ENCODE assay signal across 32 mouse cellular contexts in the genomic region with DNA sequence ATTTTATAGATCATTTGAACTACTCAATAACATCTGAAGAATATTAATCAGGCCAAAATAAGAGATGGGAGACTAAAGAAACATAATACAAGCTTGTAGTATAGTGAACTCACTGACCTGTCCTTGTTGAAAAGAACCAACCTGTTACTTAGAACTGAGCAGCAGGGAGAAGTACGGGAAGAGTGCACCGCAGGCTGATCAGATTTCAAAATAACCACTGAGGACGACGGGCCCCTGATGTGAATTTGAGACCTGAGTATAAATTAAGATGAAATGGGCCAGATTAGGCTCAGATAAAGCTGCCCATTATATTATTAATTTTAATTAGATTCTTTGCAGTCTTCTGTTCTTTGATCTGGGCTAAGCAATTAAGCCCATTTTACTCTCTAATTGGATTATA.
"Had no signal": no experiment of that assay in that cellular context is flagged by ENCODE, and none has a peak within 500 bp of the region (broad histone marks: within the 10 kb centered on the region; RNA-seq: fewer than 3 reads in every experiment).

No protein-coding gene starts in this region.

- H3K36me3 ChIP-seq: heart, embryonic 13.5 days; heart, embryonic 15.5 days; hindbrain, embryonic 10.5 days; hindbrain, embryonic 12.5 days; hindbrain, embryonic 13.5 days; hindbrain, embryonic 15.5 days; intestine, embryonic 15.5 days; kidney, embryonic 15.5 days had no signal

- ATAC-seq: hindbrain, embryonic 16.5 days; hindbrain, postnatal 0 days; inflammation-experienced regulatory T-cells, adult 6 months; intestine, embryonic 15.5 days; intestine, postnatal 0 days had no signal

- H3K27ac ChIP-seq: heart, embryonic 13.5 days; heart, embryonic 15.5 days; hindbrain, embryonic 10.5 days; hindbrain, embryonic 12.5 days; hindbrain, embryonic 13.5 days; hindbrain, embryonic 14.5 days; hindbrain, embryonic 15.5 days; hindbrain, postnatal 0 days; intestine, embryonic 15.5 days; kidney, embryonic 15.5 days; kidney, postnatal 0 days; layer of hippocampus, adult 2 months; left cerebral cortex, adult 2 months had no signal

- H3K4me3 ChIP-seq: heart, embryonic 13.5 days; heart, embryonic 15.5 days; hindbrain, embryonic 10.5 days; hindbrain, embryonic 12.5 days; hindbrain, embryonic 13.5 days; hindbrain, embryonic 15.5 days; intestine, embryonic 15.5 days; kidney, embryonic 15.5 days; layer of hippocampus, adult 2 months; left cerebral cortex, adult 2 months had no signal

- H3K9me3 ChIP-seq: heart, embryonic 13.5 days; heart, embryonic 15.5 days; hindbrain, embryonic 10.5 days; hindbrain, embryonic 12.5 days; hindbrain, embryonic 13.5 days; hindbrain, embryonic 15.5 days; intestine, embryonic 15.5 days; kidney, embryonic 15.5 days had no signal

- H3K4me1 ChIP-seq: heart, embryonic 13.5 days; heart, embryonic 15.5 days; hindbrain, embryonic 10.5 days; hindbrain, embryonic 12.5 days; hindbrain, embryonic 13.5 days; hindbrain, embryonic 15.5 days; intestine, embryonic 15.5 days; kidney, embryonic 15.5 days had no signal

- H3K4me2 ChIP-seq: heart, embryonic 13.5 days; heart, embryonic 15.5 days; hindbrain, embryonic 12.5 days; hindbrain, embryonic 13.5 days; hindbrain, embryonic 14.5 days; hindbrain, embryonic 15.5 days; intestine, embryonic 15.5 days; kidney, embryonic 15.5 days had no signal

- H3K9ac ChIP-seq: heart, embryonic 13.5 days; heart, embryonic 15.5 days; hindbrain, embryonic 12.5 days; hindbrain, embryonic 13.5 days; hindbrain, embryonic 14.5 days; hindbrain, embryonic 15.5 days; intestine, embryonic 15.5 days; kidney, embryonic 15.5 days had no signal

- DNase-seq: heart, postnatal 10 days; heart, postnatal 14 days; heart, postnatal 36 days; heart, postnatal 4 days; kidney, adult 11 months; kidney, adult 18-20 months; kidney, adult 2 months; kidney, adult 8-10 months; kidney, adult 9 months; kidney, postnatal 10 days; kidney, postnatal 14 days; kidney, postnatal 25 days; kidney, postnatal 36 days; kidney, postnatal 4 days; layer of hippocampus, adult 9-11 months; layer of hippocampus, postnatal 36 days had no signal

- H3K27me3 ChIP-seq: heart, embryonic 13.5 days; heart, embryonic 15.5 days; hindbrain, embryonic 12.5 days; hindbrain, embryonic 13.5 days; hindbrain, embryonic 15.5 days; intestine, embryonic 15.5 days; kidney, embryonic 15.5 days had no signal
